Mouse (Mus musculus) ES-Bruce4 (cell line): ENCODE data around the gene Hspa12b.

Experiments
- EP300 ChIP-seq: IDR thresholded peaks from 2 replicates; pipeline ENCODE4 v1.6.1; 2011; ENCODE audit warnings: low read depth, low read length; ENCODE audit not compliant: insufficient read depth
- POLR2A ChIP-seq: IDR thresholded peaks from one replicate; pipeline ENCODE4 v1.8.1; 2011; ENCODE audit warnings: low read length; ENCODE audit not compliant: insufficient read depth

DNA sequence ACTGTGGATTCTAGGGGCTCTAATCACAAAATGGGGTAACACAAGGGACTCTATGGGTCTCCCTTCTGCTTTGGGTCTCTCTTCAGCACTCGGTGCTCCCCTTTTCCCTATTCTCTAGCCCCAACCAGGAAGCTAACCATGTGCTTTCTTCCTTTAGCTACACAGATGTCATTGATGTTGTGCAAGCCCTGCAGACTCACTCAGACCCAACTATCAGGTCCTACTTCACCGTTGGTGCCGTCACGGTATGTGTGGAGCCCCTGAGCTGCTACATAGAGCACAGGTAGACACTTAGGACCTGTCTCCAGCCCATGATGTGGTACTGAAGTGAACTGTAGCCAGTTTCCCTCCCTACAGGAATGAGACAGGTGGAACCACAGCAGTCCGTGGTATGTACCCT, 21.1 kb upstream of the Hspa12b start:
- no peak for TF ChIP-seq POLR2A
- TF ChIP-seq EP300 = no peak
